Mouse (Mus musculus): ENCODE data around the gene Vwa8.

The Vwa8 gene

DNA sequence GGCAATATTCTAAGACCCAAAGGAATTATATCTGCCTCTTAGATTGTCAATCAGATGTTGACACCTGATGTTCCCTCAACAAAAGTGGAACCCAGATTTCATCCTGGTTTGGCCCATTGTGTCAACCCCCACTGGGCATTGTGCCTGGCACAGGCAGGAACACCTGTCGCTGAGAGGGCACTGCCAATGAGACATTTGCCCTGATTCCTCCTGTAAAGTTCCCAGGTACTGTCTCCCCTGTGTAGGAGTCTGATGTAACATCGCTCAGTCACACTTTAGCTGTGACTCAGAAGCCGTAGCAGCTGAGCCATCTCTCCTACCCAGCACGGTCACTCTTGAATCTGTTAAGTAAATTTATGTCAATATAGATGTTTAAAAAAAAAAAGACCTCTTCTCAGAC is 382.8 kb downstream of the Vwa8 start:
- no peak for DNase-seq (ENCODE audit: low spot score)

DNA sequence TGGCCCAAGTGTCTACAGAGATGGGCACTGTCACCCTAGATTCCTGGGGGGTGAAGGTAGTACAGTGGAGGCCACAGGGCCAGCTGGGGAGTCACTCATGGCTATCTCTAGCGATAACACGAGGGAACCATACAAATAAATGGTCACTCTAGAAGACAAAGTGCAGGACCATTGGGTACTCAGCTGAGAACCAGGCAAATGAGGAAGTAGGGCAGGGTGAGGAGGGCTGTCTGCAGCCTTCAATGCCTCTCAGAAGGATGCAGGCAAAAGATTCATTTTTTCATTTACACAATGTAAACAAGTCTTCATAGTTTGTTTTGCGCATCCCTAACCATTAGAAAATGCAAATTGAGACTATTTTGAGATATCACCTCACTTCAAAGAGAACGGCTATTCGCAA is 384.8 kb downstream of the Vwa8 start:
- DNase-seq (ENCODE audit: low spot score): no peak

DNA sequence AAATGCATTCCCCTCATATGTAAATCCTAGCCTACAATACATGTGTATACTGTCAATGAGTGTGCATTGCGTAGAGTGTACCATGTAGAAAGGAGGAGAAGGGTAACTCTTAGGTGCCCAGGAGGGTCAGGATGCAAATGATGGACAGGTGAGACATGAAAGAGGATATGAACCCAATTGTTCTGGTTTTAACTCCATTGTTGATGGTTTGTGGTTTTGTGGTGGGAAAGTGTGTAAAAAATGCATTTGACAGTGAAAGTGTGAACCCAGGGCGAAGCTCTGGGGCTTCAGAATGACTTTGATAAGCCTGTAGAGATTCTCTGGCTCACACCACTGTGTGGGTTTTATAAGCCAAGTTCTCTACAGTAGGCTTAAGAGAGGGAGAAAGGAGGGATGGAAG is 385.7 kb downstream of the Vwa8 start:
- DNase-seq (ENCODE audit: low spot score): no peak

DNA sequence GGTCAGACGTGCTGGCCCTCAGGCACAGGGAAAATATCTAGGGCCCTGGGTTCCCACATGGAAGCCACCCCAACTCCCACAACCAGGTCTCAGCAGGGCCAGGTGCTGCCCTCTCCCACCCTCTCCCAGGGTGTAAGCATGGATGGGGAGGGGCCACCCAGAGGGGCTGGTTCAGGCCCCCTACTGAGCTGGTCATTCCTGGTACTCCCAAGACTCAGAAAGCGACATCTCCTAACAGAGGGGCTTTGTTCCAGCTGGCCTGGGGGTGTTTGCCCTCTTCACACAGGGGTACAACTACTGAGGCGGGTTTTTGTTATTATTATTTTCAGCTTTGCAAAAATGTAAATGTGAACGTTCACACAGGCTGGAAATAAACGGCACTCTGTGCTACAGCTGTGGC is 386.3 kb downstream of the Vwa8 start:
- DNase-seq (ENCODE audit: low spot score): no peak

DNA sequence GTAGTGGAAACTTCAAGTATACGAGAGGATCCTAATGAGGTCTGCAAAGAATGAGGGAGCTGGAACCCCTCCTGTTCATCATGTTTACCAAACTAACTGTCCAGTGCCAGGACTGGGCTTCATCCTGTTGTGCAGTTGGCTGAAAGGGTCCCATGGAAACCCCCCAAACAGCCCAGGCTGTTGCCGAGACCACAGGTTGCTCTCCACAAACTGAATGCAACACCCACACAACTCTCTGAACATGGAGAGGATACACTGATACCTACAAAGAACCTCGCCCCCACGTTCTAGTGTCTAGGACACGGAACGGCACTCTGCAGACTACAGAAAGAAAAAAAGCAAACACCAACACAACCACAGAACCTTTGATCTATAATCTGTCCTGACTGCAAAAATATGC is 387.4 kb downstream of the Vwa8 start:
- DNase-seq (ENCODE audit: low spot score): no peak

DNA sequence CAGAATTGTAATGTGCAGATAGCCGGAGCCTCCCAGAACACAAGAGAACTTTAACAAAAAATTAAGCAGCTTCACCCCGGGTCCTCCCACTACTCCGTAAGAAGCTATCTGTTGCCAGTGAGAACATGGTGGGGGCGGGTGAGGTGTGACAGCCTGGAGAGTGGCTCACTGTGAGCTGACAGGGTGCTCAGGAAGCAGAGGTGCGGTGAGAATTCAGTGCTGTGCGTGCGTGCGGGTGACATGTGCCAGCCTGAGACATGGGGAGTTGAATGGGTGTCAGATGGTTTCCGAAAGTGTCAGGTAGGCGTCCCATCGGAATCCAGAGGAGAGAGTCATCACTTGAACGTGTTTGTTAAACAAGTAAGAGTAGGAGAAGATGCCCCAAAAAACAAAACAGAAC is 390.6 kb downstream of the Vwa8 start:
- DNase-seq (ENCODE audit: low spot score): no peak

DNA sequence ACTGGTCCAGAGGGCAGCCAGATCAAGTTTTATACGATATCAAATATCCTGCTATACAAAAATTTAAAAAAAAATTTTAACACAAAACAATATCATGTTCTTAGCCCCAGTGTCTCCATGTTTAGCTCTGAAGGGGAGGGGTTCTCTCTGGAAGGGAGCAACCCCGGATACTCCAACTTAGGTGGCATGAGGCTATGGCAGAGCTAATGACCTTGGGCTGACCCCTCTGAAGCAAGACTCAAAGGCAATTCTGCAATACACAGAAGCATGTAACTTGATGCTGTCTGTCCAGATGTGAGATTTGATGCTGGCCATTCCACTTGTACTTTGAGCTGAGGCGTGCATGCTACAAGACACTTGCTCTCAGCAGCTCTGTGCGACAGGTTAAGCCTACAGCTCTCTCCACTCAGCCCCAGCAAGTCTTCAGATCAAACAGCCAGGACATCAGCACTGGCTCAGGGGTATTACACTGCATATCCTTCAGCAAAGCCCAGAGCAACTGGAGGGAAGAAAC is 392.3 kb downstream of the Vwa8 start:
- DNase-seq (ENCODE audit: low spot score): no peak

DNA sequence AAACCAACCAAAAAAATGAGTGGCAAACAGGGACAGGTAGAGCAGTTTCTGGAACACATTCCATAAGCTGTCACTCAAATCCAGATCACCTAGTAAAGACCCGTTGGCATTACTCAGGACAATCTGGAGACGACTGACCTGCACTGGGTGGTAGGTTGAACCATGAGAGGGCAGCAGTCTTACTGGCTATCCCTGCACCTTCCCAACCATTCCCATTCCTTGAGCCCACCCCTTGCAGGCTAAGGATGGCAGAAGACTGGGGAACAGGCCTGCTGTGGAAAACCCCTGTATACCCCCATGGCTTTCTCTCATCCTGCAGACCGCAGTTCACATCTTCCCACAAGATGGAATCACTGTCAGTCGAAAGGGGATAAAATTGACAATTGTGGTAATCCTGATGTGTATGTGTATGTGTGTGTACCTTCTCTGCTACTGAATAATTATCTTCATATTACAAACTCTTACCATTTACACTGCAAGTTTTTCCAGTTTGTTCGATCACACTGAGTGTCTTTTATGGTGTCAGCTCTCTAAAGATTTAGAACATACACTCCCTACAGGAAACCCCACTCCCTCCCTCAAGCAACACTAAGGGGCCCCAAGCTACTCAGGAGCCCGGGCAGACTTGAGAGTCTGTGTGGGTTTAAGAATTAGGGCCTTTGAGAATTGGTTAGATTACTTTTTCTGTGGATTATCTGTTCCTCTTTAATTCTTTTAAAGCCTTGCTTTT is 393.0 kb downstream of the Vwa8 start:
- no peak for DNase-seq (ENCODE audit: low spot score)

DNA sequence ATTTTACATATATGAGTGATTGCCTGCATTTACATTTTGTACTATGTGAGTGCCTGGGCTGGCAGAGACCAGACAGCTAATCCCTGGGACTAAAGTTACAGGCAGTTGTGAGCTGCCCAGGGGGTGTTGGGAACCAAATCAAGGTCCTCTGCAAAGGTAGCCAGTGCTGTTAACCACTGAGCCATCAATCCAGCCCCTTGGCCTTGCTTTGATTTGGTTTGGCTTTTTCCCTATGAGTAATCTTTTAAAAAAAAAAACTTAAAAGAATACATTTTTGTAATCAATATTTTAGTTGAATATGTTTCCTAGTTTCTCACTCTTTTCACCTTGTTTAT is 393.5 kb downstream of the Vwa8 start:
- no peak for DNase-seq (ENCODE audit: low spot score)

DNA sequence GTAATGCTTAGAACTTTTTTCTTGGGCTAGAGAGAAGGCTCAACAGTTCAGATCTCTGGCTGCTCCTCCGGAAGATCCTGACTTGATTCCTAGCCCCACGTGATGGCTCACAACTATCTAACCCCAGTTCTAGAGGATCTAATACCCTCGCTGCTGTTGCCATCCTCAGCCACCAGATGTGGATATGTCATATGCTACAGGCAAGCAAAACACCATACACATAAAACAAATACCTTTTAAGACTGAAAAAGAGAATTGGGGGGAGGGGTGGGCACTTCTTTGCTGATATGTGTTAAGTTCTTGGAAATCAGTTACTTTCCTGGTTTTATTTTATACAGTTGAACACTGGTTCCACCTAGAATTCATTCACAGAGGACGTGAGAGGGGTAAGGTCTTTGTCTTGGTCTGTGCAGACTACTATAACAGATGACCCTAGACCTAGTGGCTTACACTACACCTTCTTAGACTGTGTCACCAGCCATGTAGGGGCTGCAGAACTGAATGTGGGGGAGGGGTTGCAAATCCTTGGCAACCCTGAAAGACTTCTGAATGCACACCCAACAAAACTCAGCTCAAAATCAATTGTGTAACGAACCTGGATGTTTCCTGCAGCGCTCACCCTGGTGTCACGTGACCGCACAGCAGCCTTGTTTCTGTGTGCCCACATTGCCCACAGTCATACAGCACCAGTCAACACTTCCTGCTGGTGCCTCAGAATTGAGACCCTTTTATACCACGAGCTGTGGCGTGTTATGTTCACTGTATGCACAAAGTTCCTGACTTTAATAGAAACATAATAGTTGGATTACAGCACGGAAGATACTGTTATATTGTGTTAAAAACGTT is 394.4 kb downstream of the Vwa8 start:
- DNase-seq (ENCODE audit: low spot score): no peak

DNA sequence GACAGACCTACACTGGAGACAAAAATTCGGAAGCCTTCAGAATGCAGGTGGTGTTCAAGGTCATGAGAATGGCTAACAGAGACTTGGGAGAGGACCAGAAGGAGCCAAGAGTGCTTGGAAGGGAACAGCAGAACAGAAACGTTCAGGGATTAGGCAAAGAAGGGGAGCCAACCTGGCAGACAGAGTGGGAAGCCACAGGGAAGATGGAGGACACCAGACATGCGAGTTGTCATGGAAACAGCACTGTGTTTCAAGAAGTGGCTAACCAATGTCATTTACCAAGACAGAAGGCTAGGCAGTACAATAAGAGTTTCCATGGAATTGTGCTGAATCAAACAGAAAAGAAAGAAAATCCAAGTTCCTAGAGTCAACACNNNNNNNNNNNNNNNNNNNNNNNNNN is 395.7 kb downstream of the Vwa8 start:
- no peak for DNase-seq (ENCODE audit: low spot score)

DNA sequence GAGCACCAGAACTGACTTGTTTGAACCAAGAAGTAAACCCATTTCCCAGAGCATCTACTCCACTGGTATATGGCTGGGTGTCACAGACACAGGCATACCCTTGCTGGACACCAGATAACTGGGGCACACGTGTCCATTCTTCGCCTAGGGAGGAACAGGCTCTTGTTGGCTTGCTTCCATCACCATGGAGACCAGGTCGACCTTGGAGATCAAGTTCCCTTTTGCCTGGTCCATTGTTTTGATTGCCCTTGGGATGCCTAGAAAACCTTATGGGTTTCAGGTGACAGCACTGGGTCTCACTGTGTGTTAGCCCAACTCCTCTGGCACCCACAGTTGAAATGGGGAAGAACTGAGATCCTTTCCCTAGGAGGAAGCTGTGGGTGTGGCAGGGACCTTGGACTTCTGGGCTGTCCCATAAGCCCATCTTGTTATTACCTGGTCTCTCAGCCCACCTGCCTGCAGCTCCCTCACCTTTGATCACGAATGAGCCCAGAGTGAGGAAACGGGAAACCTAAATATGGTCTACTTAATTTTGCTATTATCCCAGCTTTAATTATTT is 403.0 kb downstream of the Vwa8 start:
- no peak for DNase-seq (ENCODE audit: low spot score)

Data from MN1 (cell line).